Mouse (Mus musculus) limb, embryonic 12.5 days (tissue): ENCODE data around the gene Clec4n. TPM values are rescaled to one million over a fixed set of nuclear protein-coding genes. Genes with fewer than 3 reads are reported as not detected.
"Not testable (repeated sequence)": the region's sequence is repeated elsewhere in the genome, so short reads cannot be mapped to it uniquely, and the experiment has no call there.

Source experiments
- ATAC-seq: fragments of 200-750 bp; cut with Nextera tagmentation; 2 replicates; pipeline ENCODE4 v1.8.0; 2017; ENCODE audit warnings: low read depth, moderate TSS enrichment; ENCODE audit not compliant: insufficient number of reproducible peaks, insufficient read depth, low FRiP score, low TSS enrichment
- H3K27ac ChIP-seq: fragments of 300-500 bp; sonication (generic); 2 replicates; pipeline ENCODE4 v1.5.1; 2016; ENCODE audit warnings: mild to moderate bottlenecking, moderate library complexity
- H3K27me3 ChIP-seq: fragments of 300-500 bp; sonication (generic); 2 replicates; pipeline ENCODE4 v1.6.1; 2016; ENCODE audit warnings: mild to moderate bottlenecking, moderate library complexity
- H3K36me3 ChIP-seq: fragments of 300-500 bp; sonication (generic); 2 replicates; pipeline ENCODE4 v1.6.1; 2016; ENCODE audit warnings: mild to moderate bottlenecking, moderate library complexity
- H3K4me1 ChIP-seq: fragments of 300-500 bp; sonication (generic); replicated peaks from 2 replicates; pipeline ENCODE4 v1.6.1; 2016
- H3K4me2 ChIP-seq: fragments of 300-500 bp; sonication (generic); 2 replicates; pipeline ENCODE4 v1.6.1; 2016; ENCODE audit warnings: mild to moderate bottlenecking, moderate library complexity
- H3K4me3 ChIP-seq: fragments of 300-500 bp; sonication (generic); replicated peaks from 2 replicates; pipeline ENCODE4 v1.5.1; 2016; ENCODE audit warnings: mild to moderate bottlenecking
- H3K9ac ChIP-seq: fragments of 300-500 bp; sonication (generic); replicated peaks from 2 replicates; pipeline ENCODE4 v1.6.1; 2016; ENCODE audit warnings: mild to moderate bottlenecking, moderate library complexity
- H3K9me3 ChIP-seq: fragments of 300-500 bp; sonication (generic); 2 replicates; pipeline ENCODE4 v1.6.1; 2016; ENCODE audit warnings: mild to moderate bottlenecking, moderate library complexity
- WGBS: fragments of 180-500 bp; shearing (Covaris S2); methylation state at CpG from one replicate; pipeline ENCODE4 v1.1.7; 2016; 5-methylcytosine and 5-hydroxymethylcytosine counted together
- polyA plus RNA-seq: library from polyadenylated mRNA; unstranded; fragments of >200 nt; fragmentation: Nextera tagmentation; extraction: Ambion mirVana; gene quantifications from 2 replicates; pipeline ENCODE4 v1.2.1, GENCODE M21; 2016

Clec4n gene
- polyA plus RNA-seq: 0.35 TPM in 2 replicates

- 72% methylated on average over 3 of the region's 3 CpGs for WGBS
Observed at GRCm38 (mm10) chr6:123229644-123230043, at the start of gene Clec4n. Gene Clec4n, plus strand, starts transcription at chr6:123229843.

DNA sequence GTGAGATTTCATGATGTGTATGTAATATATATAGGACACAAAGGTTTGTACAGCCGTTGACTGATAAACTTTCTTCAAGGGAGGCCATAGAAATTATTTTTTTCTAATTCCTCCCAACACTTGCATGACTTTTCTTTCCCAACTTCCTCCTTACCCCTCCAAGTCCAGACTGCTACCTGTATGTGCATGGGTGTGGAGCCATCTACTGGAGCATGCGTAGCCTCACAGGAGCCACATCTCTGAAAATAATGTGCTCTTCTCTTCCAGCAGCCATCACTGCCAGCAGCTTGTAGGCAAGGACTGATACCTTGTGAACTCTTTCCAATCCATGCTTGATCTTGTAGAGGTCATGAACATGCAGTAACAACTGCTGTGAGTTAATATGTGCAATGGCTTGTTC lies 44.8 kb upstream of the Clec4n start:
- not testable (repeated sequence) for H3K27ac ChIP-seq, H3K9ac ChIP-seq, H3K36me3 ChIP-seq, H3K9me3 ChIP-seq, H3K4me2 ChIP-seq, H3K4me3 ChIP-seq, H3K27me3 ChIP-seq, H3K4me1 ChIP-seq, ATAC-seq
- WGBS: 70% methylated on average over 2 of the region's 2 CpGs

More at GRCm38 (mm10) chr6:123229644-123230043, at the start of gene Clec4n:
- Histone ChIP-seq H3K9me3 (no peaks in the 10 kb centered on the region), H3K4me1 (no peaks in the 10 kb centered on the region), H3K27me3 (no peaks in the 10 kb centered on the region), H3K27ac (no peak within 1 kb of the TSS), H3K36me3 (no peaks in the 10 kb centered on the region), H3K9ac (no peak within 1 kb of the TSS), H3K4me2 (no peak within 1 kb of the TSS), H3K4me3 (no peak within 1 kb of the TSS)
- no peak for ATAC-seq

- no peak overlapping the region for H3K27ac ChIP-seq
- H3K9ac ChIP-seq: no peak overlapping the region
- 80% methylated on average over 1 of the region's 1 CpGs for WGBS
Observed at GRCm38 (mm10) chr6:123207187-123208076, 22.2 kb upstream of the Clec4n start.

DNA sequence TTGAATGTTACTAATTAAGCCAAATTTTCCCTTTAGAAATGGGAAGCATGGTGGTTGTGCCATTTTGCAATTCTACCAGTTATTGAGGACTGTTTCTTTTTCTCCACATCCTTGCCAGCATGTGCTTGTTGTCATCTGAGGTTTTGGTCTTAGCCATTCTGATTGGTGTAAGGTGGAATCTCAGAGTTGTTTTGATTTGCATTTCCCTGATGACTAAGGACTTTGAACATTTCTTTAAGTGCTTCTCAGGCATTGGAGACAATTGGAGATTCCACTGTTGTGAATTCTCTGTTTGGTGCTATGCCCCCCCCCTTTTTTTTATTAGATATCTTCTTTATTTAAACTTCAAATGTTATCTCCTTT lies 21.6 kb upstream of the Clec4n start:
- not testable (repeated sequence) for H3K4me2 ChIP-seq, H3K27me3 ChIP-seq, ATAC-seq, H3K27ac ChIP-seq, H3K36me3 ChIP-seq, H3K4me1 ChIP-seq, H3K4me3 ChIP-seq, H3K9ac ChIP-seq
- peaks cover 12% of the 10 kb centered on the region; the same call in 1 of the 2 replicates for H3K9me3 ChIP-seq

More at GRCm38 (mm10) chr6:123207187-123208076, 22.2 kb upstream of the Clec4n start:
- Histone ChIP-seq H3K4me3 (no peak overlapping the region), H3K27me3 (no peaks in the 10 kb centered on the region), H3K9me3 (peaks cover 12% of the 10 kb centered on the region; the same call in 1 of the 2 replicates), H3K36me3 (no peaks in the 10 kb centered on the region), H3K4me2 (no peak overlapping the region), H3K4me1 (no peaks in the 10 kb centered on the region)
- ATAC-seq: no peak

DNA sequence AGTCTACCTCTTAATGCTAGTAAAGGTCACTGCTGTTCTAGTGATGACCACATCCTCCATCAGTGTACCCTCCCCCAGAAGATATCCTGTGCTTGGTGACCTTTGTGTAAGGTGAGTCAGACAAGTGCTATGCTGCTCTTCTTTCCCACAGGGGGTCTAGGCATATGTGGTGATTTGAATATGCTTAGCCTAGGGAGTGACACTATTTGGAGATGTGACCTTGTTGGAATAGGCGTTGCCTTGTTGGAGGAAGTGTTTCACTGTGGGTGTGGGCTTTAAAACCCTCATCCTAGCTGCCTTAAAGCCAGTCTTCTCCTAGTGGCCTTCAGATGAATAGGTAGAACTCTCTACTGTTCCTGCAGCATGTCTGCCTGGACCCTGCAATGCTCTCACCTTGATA lies 17.9 kb upstream of the Clec4n start:
- H3K27me3 ChIP-seq: no peaks in the 10 kb centered on the region
- 75% methylated on average over 1 of the region's 1 CpGs for WGBS
- no peaks in the 10 kb centered on the region for H3K36me3 ChIP-seq
- H3K4me2 ChIP-seq: no peak overlapping the region
- H3K4me3 ChIP-seq: no peak overlapping the region
- ATAC-seq: no peak
- peaks cover 15% of the 10 kb centered on the region; the same call in 1 of the 2 replicates for H3K9me3 ChIP-seq
- no peak overlapping the region for H3K27ac ChIP-seq
- no peaks in the 10 kb centered on the region for H3K4me1 ChIP-seq
- no peak overlapping the region for H3K9ac ChIP-seq

DNA sequence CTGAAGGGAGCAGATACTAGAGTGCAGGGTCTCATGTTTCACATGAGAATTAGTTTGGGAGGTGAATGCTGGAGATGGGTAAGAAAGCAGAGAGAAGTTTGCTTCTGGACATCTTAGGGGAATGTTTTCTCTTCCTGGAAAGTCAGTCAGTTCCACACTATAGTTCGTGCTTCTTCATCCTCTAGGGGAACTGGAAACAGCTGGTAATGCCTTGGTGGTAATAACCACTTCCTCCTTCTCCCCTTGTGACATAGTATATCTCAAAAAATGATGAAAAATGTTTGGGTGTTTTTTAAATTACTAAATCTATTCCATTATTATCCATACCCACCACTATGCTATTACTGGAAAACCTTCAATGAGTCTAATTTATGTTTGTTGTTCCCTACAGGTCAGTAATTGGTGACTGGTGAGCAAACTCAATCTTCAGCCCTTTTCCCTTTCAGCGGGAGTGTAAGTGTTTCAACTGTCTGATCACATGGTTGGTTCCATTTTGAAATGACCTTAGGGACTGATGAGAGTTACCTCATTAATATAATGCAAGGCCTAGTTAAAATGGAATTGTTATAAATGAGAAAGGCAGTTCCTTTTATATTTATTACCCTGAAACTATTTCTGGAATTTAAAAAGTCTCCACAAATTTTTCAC lies 2.0 kb upstream of the Clec4n start:
- no peak overlapping the region for H3K4me2 ChIP-seq

GRCm38 (mm10) chr6:123231149-123231548 lies 1.5 kb downstream of the Clec4n start:
- Histone ChIP-seq H3K9ac (no peak overlapping the region), H3K4me2 (no peak overlapping the region), H3K36me3 (no peaks in the 10 kb centered on the region), H3K4me3 (no peak overlapping the region), H3K27me3 (no peaks in the 10 kb centered on the region), H3K4me1 (no peaks in the 10 kb centered on the region), H3K27ac (no peak overlapping the region), H3K9me3 (no peaks in the 10 kb centered on the region)
- no peak for ATAC-seq
- WGBS: 63% methylated on average over 2 of the region's 2 CpGs

More for the DNA sequence above, 2.0 kb upstream of the Clec4n start:
- no peaks in the 10 kb centered on the region for H3K4me1 ChIP-seq
- H3K27ac ChIP-seq: no peak overlapping the region
- 0 out of 2 replicates have a peak, but pooled peaks cover 4% of the 10 kb centered on the region for H3K9me3 ChIP-seq
- H3K27me3 ChIP-seq: no peaks in the 10 kb centered on the region
- H3K9ac ChIP-seq: no peak overlapping the region
- H3K36me3 ChIP-seq: no peaks in the 10 kb centered on the region
- ATAC-seq: no peak
- no peak overlapping the region for H3K4me3 ChIP-seq
- 57% methylated on average over 2 of the region's 2 CpGs for WGBS

GRCm38 (mm10) chr6:123237582-123237981 lies 7.9 kb downstream of the Clec4n start:
- H3K9me3 ChIP-seq: no peaks in the 10 kb centered on the region
- H3K9ac ChIP-seq: no peak overlapping the region
- no peaks in the 10 kb centered on the region for H3K36me3 ChIP-seq
- no peak overlapping the region for H3K4me2 ChIP-seq
- H3K27ac ChIP-seq: no peak overlapping the region
- H3K4me3 ChIP-seq: no peak overlapping the region
- H3K27me3 ChIP-seq: no peaks in the 10 kb centered on the region
- no peak for ATAC-seq
- H3K4me1 ChIP-seq: no peaks in the 10 kb centered on the region

DNA sequence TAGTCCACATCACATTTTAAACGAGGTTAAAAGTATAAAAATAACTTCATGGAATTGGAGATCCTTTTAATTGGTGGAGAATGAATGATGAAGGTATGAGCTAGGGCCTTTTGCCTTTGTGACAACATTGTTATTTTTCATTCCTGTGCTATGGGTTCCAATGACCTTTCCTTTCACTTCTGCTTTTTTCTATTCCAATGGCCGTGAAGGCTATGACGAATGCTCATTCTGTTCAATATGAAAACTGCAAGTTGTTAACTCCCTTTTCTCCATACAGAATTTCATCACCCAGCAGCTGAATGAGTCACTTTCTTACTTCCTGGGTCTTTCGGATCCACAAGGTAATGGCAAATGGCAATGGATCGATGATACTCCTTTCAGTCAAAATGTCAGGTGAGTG lies 14.6 kb downstream of the Clec4n start:
- Histone ChIP-seq H3K9me3 (no peaks in the 10 kb centered on the region), H3K4me2 (no peak overlapping the region), H3K36me3 (no peaks in the 10 kb centered on the region), H3K4me3 (no peak overlapping the region), H3K9ac (no peak overlapping the region), H3K27me3 (no peaks in the 10 kb centered on the region), H3K4me1 (no peaks in the 10 kb centered on the region), H3K27ac (no peak overlapping the region)
- no peak for ATAC-seq
- 86% methylated on average over 5 of the region's 5 CpGs for WGBS

DNA sequence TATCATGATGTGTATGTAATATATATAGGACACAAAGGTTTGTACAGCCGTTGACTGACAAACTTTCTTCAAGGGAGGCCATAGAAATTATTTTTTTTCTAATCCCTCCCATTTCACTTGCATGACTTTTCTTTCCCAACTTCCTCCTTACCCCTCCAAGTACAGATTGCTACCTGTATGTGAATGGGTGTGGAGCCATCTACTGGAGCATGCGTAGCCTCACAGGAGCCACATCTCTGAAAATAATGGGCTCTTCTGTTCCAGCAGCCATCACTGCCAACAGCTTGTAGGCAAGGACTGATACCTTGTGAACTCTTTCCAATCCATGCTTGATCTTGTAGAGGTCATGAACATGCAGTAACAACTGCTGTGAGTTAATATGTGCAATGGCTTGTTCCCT lies 19.2 kb downstream of the Clec4n start:
- H3K9me3 ChIP-seq, H3K4me1 ChIP-seq, H3K27ac ChIP-seq, H3K9ac ChIP-seq, H3K4me3 ChIP-seq, H3K4me2 ChIP-seq, ATAC-seq, H3K36me3 ChIP-seq, H3K27me3 ChIP-seq: not testable (repeated sequence)
- 86% methylated on average over 2 of the region's 2 CpGs for WGBS

- Histone ChIP-seq H3K4me3 (no peak overlapping the region), H3K27me3 (no peaks in the 10 kb centered on the region), H3K9me3 (peaks cover 14% of the 10 kb centered on the region; the same call in 1 of the 2 replicates), H3K36me3 (no peaks in the 10 kb centered on the region), H3K4me1 (no peaks in the 10 kb centered on the region), H3K27ac (no peak overlapping the region), H3K4me2 (no peak overlapping the region), H3K9ac (no peak overlapping the region)
- no peak for ATAC-seq
Observed at GRCm38 (mm10) chr6:123252735-123253134, 23.1 kb downstream of the Clec4n start.
